Mouse (Mus musculus) stomach, postnatal 0 days (tissue): ENCODE data around the gene Dtx4. TPM values are rescaled to one million over a fixed set of nuclear protein-coding genes. Genes with fewer than 3 reads are reported as not detected.
A peak's percentile ranks its signal among the peaks of the same experiment; 100 is the strongest.

Source experiments
- ATAC-seq: fragments of 200-750 bp; cut with Nextera tagmentation; 2 replicates; pipeline ENCODE4 v1.8.0; 2017; ENCODE audit not compliant: low FRiP score, low TSS enrichment
- DNase-seq: peaks from one replicate; pipeline ENCODE4 v3.0.0-alpha.2; 2016; ENCODE audit warnings: low spot score
- H3K27ac ChIP-seq: fragments of 300-500 bp; sonication (generic); replicated peaks from 2 replicates; pipeline ENCODE4 v1.5.1; 2014; ENCODE audit warnings: mild to moderate bottlenecking, control low read depth
- H3K27me3 ChIP-seq: fragments of 300-500 bp; sonication (generic); 2 replicates; pipeline ENCODE4 v1.6.1; 2014; ENCODE audit warnings: low read length; ENCODE audit not compliant: control insufficient read depth, insufficient read depth
- H3K36me3 ChIP-seq: fragments of 300-500 bp; sonication (generic); 2 replicates; pipeline ENCODE4 v1.6.1; 2014; ENCODE audit warnings: low read length, mixed read lengths; ENCODE audit not compliant: control insufficient read depth, insufficient read depth
- H3K4me1 ChIP-seq: fragments of 300-500 bp; sonication (generic); replicated peaks from 2 replicates; pipeline ENCODE4 v1.6.1; 2014; ENCODE audit warnings: antibody characterized with exemption; ENCODE audit not compliant: control insufficient read depth, insufficient read depth
- H3K4me2 ChIP-seq: fragments of 300-500 bp; sonication (generic); replicated peaks from 2 replicates; pipeline ENCODE4 v1.6.1; 2014; ENCODE audit warnings: low read depth, mild to moderate bottlenecking, control low read depth, moderate library complexity
- H3K4me3 ChIP-seq: fragments of 300-500 bp; sonication (generic); 2 replicates; pipeline ENCODE4 v1.5.1; 2014; ENCODE audit warnings: low read depth, low read length, control low read depth
- H3K9ac ChIP-seq: fragments of 300-500 bp; sonication (generic); 2 replicates; pipeline ENCODE4 v1.6.1; 2014; ENCODE audit warnings: mild to moderate bottlenecking, low read length, control low read depth, mixed read lengths
- H3K9me3 ChIP-seq: fragments of 300-500 bp; sonication (generic); 2 replicates; pipeline ENCODE4 v1.6.1; 2016; ENCODE audit warnings: low read length; ENCODE audit not compliant: control insufficient read depth
- CTCF ChIP-seq: IDR thresholded peaks from 2 replicates; pipeline ENCODE4 v1.5.1; 2016; ENCODE audit warnings: antibody characterized with exemption, low read depth, mild to moderate bottlenecking, moderate library complexity
- EP300 ChIP-seq: optimal IDR thresholded peaks from 2 replicates; pipeline ENCODE3; 2016; ENCODE audit warnings: antibody characterized with exemption
- WGBS: fragments of 180-500 bp; shearing (Covaris S2); extraction: QIAGEN DNeasy Blood & Tissue Kit; methylation state at CpG from one replicate; pipeline ENCODE4 v1.1.7; 2014; 5-methylcytosine and 5-hydroxymethylcytosine counted together
- polyA plus RNA-seq: library from polyadenylated mRNA; unstranded; fragments of >200 nt; fragmentation: Nextera tagmentation; extraction: Ambion mirVana; gene quantifications from 2 replicates; pipeline ENCODE4 v1.2.1, GENCODE M21; 2015

Dtx4 gene
- polyA plus RNA-seq, 1 experiment from 2014 or later = 6.2 TPM

GRCm38 (mm10) chr19:12463722-12464035, 37.6 kb downstream of the Dtx4 start:
- peaks cover 2% of the 10 kb centered on the region; the same call in 1 of the 2 replicates for H3K36me3 ChIP-seq
- no peak overlapping the region for H3K4me2 ChIP-seq
- H3K4me1 ChIP-seq = no peaks in the 10 kb centered on the region
- peak; percentile 59 for DNase-seq
- peak; percentile 82 for ATAC-seq
- no peaks in the 10 kb centered on the region for H3K9me3 ChIP-seq
- WGBS = 30% methylated on average over 1 of the region's 1 CpGs
- H3K4me3 ChIP-seq = no peak overlapping the region
- no peaks in the 10 kb centered on the region for H3K27me3 ChIP-seq
- TF ChIP-seq EP300 = no peak
- no peak for TF ChIP-seq CTCF
- no peak overlapping the region for H3K9ac ChIP-seq
- H3K27ac ChIP-seq = peak overlapping the region; percentile 76

- TF ChIP-seq CTCF = no peak
- no peak for TF ChIP-seq EP300
- peak; percentile 12 for DNase-seq
- ATAC-seq = no peak
- H3K36me3 ChIP-seq = no peaks in the 10 kb centered on the region
- no peak overlapping the region for H3K4me3 ChIP-seq
- no peaks in the 10 kb centered on the region for H3K4me1 ChIP-seq
- H3K9me3 ChIP-seq = no peaks in the 10 kb centered on the region
- peak overlapping the region; percentile 58; the same call in 1 of the 2 replicates for H3K27ac ChIP-seq
- no peak overlapping the region for H3K4me2 ChIP-seq
- 59% methylated on average over 7 of the region's 7 CpGs for WGBS
- no peaks in the 10 kb centered on the region for H3K27me3 ChIP-seq
- no peak overlapping the region for H3K9ac ChIP-seq
Measured at GRCm38 (mm10) chr19:12462851-12463721, 38.2 kb downstream of the Dtx4 start.

GRCm38 (mm10) chr19:12460282-12461249, 40.7 kb downstream of the Dtx4 start, which contains the start of gene Mpeg1:
Gene Mpeg1 (plus strand): TSS chr19:12460779.
- Histone ChIP-seq H3K4me1 (no peaks in the 10 kb centered on the region), H3K9ac (no peak within 1 kb of the TSS), H3K4me2 (no peak within 1 kb of the TSS), H3K36me3 (no peaks in the 10 kb centered on the region), H3K9me3 (no peaks in the 10 kb centered on the region), H3K4me3 (no peak within 1 kb of the TSS), H3K27me3 (no peaks in the 10 kb centered on the region), H3K27ac (no peak within 1 kb of the TSS)
- TF ChIP-seq CTCF (no peak), EP300 (no peak)
- 66% methylated on average over 11 of the region's 11 CpGs for WGBS
- DNase-seq (no peak), ATAC-seq (no peak)

GRCm38 (mm10) chr19:12459516-12459915, 41.7 kb downstream of the Dtx4 start:
- Histone ChIP-seq H3K9me3 (no peaks in the 10 kb centered on the region), H3K4me1 (no peaks in the 10 kb centered on the region), H3K4me3 (no peak overlapping the region), H3K4me2 (no peak overlapping the region), H3K27ac (no peak overlapping the region), H3K9ac (no peak overlapping the region), H3K36me3 (no peaks in the 10 kb centered on the region), H3K27me3 (no peaks in the 10 kb centered on the region)
- 68% methylated on average over 4 of the region's 4 CpGs for WGBS
- ATAC-seq (no peak), DNase-seq (no peak)
- no peak for TF ChIP-seq CTCF
- TF ChIP-seq EP300 = no peak

- ATAC-seq = no peak
- DNase-seq = no peak
Measured at GRCm38 (mm10) chr19:12457401-12458066, 43.7 kb downstream of the Dtx4 start.

More at GRCm38 (mm10) chr19:12457401-12458066, 43.7 kb downstream of the Dtx4 start:
- Histone ChIP-seq H3K9ac (no peak overlapping the region), H3K36me3 (no peaks in the 10 kb centered on the region), H3K9me3 (no peaks in the 10 kb centered on the region), H3K4me2 (no peak overlapping the region; the same call in 1 of the 2 replicates), H3K4me1 (no peaks in the 10 kb centered on the region), H3K27ac (no peak overlapping the region), H3K27me3 (no peaks in the 10 kb centered on the region), H3K4me3 (no peak overlapping the region)
- TF ChIP-seq CTCF = 0 out of 2 replicates have a peak, but pooled peaks have one; percentile 4
- TF ChIP-seq EP300 = no peak
- WGBS = 47% methylated on average over 12 of the region's 12 CpGs
